Mouse (Mus musculus) layer of hippocampus, adult 8-10 months (tissue): ENCODE results near the gene Arv1. TPM values are rescaled to one million over a fixed set of nuclear protein-coding genes. Genes with fewer than 3 reads are reported as not detected.

Experiments used
- DNase-seq, 2 experiments: peaks; one replicate each; pipeline ENCODE4 v3.0.0; 2022; ENCODE audit warnings: low spot score in 2 of 2
- total RNA-seq, 4 experiments: library from RNA; stranded (reverse); gene quantifications; 2 replicates each; pipeline ENCODE4 v1.2.4; 2022

Arv1 gene
- total RNA-seq, 4 experiments from 2014 or later = 13.3 to 17.5 (median 15.2) TPM

GRCm38 (mm10) chr8:124724301-124724700 is 2.4 kb downstream of the Arv1 start:
- DNase-seq = no peak

GRCm38 (mm10) chr8:124732828-124733227 is 10.9 kb downstream of the Arv1 start:
- no peak for DNase-seq

GRCm38 (mm10) chr8:124735371-124735911 is 13.5 kb downstream of the Arv1 start:
- DNase-seq = no peak

- no peak for DNase-seq
Measured at GRCm38 (mm10) chr8:124739268-124739667, 17.3 kb downstream of the Arv1 start.

- no peak for DNase-seq
Measured at GRCm38 (mm10) chr8:124746661-124747060, 24.7 kb downstream of the Arv1 start.

- DNase-seq = no peak
Measured at GRCm38 (mm10) chr8:124751191-124751590, 29.3 kb downstream of the Arv1 start.

- DNase-seq = no peak
Measured at GRCm38 (mm10) chr8:124751709-124752173, 29.8 kb downstream of the Arv1 start, which contains the start of gene Fam89a. TSS of gene Fam89a (minus strand) at chr8:124751832.

GRCm38 (mm10) chr8:124752325-124752862 is 30.5 kb downstream of the Arv1 start:
- no peak for DNase-seq

- DNase-seq = peak; percentile 20 to 23
Measured at GRCm38 (mm10) chr8:124754101-124754791, 32.3 kb downstream of the Arv1 start.

- no peak for DNase-seq
Measured at GRCm38 (mm10) chr8:124754792-124755190, 32.9 kb downstream of the Arv1 start.

- no peak for DNase-seq
Measured at GRCm38 (mm10) chr8:124755481-124755880, 33.5 kb downstream of the Arv1 start.

GRCm38 (mm10) chr8:124756153-124756552 is 34.2 kb downstream of the Arv1 start:
- DNase-seq = no peak

- no peak for DNase-seq
Measured at GRCm38 (mm10) chr8:124756601-124757000, 34.7 kb downstream of the Arv1 start.

- no peak for DNase-seq
Measured at GRCm38 (mm10) chr8:124758544-124758943, 36.6 kb downstream of the Arv1 start.

GRCm38 (mm10) chr8:124763061-124763460 is 41.1 kb downstream of the Arv1 start:
- no peak for DNase-seq

GRCm38 (mm10) chr8:124772389-124772788 is 50.5 kb downstream of the Arv1 start:
- DNase-seq = peak; percentile 18 to 29

GRCm38 (mm10) chr8:124775695-124776094 is 53.8 kb downstream of the Arv1 start:
- DNase-seq = peak; percentile 38 to 75

- DNase-seq = peak in 1 of 2 experiments; percentile 41
Measured at GRCm38 (mm10) chr8:124780236-124780635, 58.3 kb downstream of the Arv1 start.

- DNase-seq = no peak
Measured at GRCm38 (mm10) chr8:124782431-124782830, 60.5 kb downstream of the Arv1 start.

- no peak for DNase-seq
Measured at GRCm38 (mm10) chr8:124783228-124783627, 61.3 kb downstream of the Arv1 start.
